Mouse (Mus musculus) B cell, adult 62 days (primary cell): ENCODE data around the gene Hnrnpa3. TPM values are rescaled to one million over a fixed set of nuclear protein-coding genes. Genes with fewer than 3 reads are reported as not detected.

ENCODE experiments used
- total RNA-seq: library from RNA; stranded (reverse); gene quantifications from 4 replicates; pipeline ENCODE4 v1.2.4, GENCODE M21; 2023

Gene Hnrnpa3
- 581 to 671 TPM (median 654 TPM) in 4 replicates for total RNA-seq

DNA sequence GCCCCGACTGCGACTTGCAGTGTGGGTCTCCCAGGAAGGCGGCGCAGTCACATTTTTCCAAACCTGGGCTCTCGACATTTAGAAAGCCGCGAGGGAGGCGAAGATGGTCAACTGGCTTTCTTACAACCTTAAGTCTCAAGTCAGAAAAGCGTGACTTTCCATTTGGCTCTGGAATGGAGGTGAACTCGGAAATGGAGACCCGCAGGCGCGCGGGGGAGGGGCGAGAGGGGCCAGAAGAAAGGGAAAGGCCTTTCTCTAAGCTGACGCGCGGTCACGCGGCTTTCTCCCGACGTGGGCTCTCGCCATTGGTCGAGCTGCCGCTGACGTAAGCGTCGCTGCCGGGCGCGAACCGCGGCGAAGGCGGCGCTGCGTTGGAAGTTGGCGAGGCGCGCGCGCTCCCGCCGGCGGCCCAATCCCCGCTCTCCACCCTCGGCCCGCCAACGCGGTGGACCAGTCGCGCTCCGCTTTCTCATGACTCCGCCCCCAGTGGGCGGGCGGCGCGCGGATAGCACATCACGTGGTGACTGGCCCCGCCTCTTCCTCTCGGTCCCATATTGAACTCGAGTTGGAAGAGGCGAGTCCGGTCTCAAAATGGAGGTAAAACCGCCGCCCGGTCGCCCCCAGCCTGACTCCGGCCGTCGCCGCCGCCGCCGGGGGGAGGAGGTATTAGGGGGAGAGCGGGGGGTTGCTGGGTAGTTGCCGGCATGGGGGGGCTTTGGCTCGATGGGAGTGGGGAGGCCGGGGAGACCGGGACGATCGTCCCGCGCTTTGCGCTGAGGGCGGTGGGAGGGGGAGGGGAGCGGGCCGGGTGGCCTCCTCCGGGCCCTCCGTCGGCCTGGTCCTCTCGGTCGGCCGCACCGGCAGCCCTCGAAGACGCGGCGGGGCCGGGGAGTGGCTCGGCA is at the start of gene Hnrnpa3:
TSS of gene Hnrnpa3 (plus strand) at position 535 of the 902 bp plus-strand sequence.

DNA sequence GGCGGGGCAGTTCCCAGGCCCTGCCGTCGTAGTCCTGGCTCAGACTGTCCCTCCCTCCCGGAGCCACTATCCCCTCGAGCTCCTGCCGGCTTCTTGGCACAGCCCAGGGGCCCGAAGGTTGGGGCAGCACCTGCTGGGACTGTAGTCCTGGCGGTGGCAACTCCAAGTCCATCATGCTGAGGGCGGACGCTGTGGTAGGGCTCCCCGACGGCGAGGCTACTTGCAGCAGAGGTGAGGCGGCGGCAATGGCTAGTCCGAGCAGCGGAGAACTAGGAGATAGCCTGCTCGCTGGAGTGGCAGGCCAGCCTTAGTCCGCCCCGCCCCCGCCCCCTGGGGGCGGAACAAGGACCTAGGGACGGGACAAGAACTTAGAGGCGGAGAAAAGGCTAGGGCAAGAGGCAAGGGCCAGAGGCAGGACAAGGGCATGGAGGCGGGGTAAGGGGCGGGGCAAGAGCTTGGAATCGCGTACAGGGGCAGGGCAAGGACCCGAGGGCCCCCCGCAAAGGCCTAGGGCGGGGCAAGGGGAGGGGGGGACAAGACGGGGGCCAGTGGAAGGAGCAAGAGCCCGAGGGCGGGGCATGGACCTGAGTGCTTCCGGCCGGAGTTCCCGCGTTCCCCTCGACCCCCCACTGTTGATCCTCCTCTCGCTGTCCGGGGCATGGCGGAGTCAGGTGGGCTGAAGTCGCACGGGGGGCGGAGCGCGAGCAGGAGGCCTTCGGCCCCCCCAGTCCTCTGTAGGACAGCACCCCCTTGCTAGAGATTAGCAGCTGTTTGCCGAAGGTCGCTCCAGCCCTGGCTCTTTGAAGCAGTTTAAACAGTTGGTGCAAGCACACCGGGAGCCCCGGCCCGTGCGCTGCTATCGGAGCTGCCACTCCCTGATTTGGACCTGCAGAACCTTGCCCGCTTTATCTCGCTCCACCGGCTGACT is 45.4 kb downstream of the Hnrnpa3 start, which contains the start of gene Nfe2l2:
TSS of gene Nfe2l2 (minus strand) at position 408 of the 928 bp plus-strand sequence.

Other genes with a start within 250 kb of the Hnrnpa3 start
- 71.4 to 87.3 TPM (median 80.8 TPM) in 4 replicates for gene Nfe2l2, start 45.4 kb downstream of the Hnrnpa3 start, total RNA-seq
- gene Agps, start 172.9 kb downstream of the Hnrnpa3 start, total RNA-seq, result 36.9 to 48.1 TPM (median 44.5 TPM) in 4 replicates